Mouse (Mus musculus): ENCODE results near the gene Dip2b. TPM values are rescaled to one million over a fixed set of nuclear protein-coding genes. Genes with fewer than 3 reads are reported as not detected.

The Dip2b gene
- total RNA-seq (2023) = 90.6 to 99.1 TPM (median 94.6 TPM) in 4 replicates

GRCm38 (mm10) chr15:100038470-100038971 lies at the start of gene Dip2b:
TSS of gene Dip2b (plus strand) at chr15:100038664.

GRCm38 (mm10) chr15:100227663-100228534 lies 189.4 kb downstream of the Dip2b start, which contains the start of gene Atf1:
TSS of gene Atf1 (plus strand) at chr15:100227819.

Other genes starting within 250 kb of the Dip2b start
- gene Lima1, start 163.2 kb upstream of the Dip2b start, total RNA-seq (2023) = 1.2 to 2.1 TPM (median 1.3 TPM) in 4 replicates
- gene Fam186a, start 71.6 kb upstream of the Dip2b start, total RNA-seq (2023) = not detected in 4 replicates
- 86.6 to 92.0 TPM (median 88.8 TPM) in 4 replicates for gene Larp4, start 68.6 kb upstream of the Dip2b start, total RNA-seq (2023)
- 67.6 to 92.9 TPM (median 77.5 TPM) in 4 replicates for gene Atf1, start 189.2 kb downstream of the Dip2b start, total RNA-seq (2023)
- not detected in 4 replicates for gene Tmprss12, start 242.2 kb downstream of the Dip2b start, total RNA-seq (2023)

All from B cell, adult 62 days (primary cell).